ENCODE assay signal across 8 mouse cellular contexts in genomic region chr10:93123957-93124613, GRCm38 (mm10). TPM values are rescaled to one million over a fixed set of nuclear protein-coding genes. Genes with fewer than 3 reads are reported as not detected.
DNase-seq lines count a peak whose midpoint lies in the region; ATAC-seq and TF ChIP-seq lines count a peak whose summit lies in the region.

No protein-coding gene starts in this region.

- no peak overlapping the region for H3K4me2 ChIP-seq in forebrain, embryonic 13.5 days

- no peak for ATAC-seq in forebrain, embryonic 13.5 days

- H3K9me3 ChIP-seq in forebrain, embryonic 13.5 days (replicated peaks) = no peaks in the 10 kb centered on the region

- no peak overlapping the region for H3K9ac ChIP-seq in forebrain, embryonic 13.5 days

- peak overlapping the region; percentile 85 for H3K27ac ChIP-seq in left cerebral cortex, adult 2 months
- no peak overlapping the region for H3K27ac ChIP-seq in forebrain, embryonic 13.5 days

- H3K4me1 ChIP-seq in forebrain, embryonic 13.5 days = peaks cover 19% of the 10 kb centered on the region

- TF ChIP-seq CTCF in left cerebral cortex, adult 2 months (IDR thresholded peaks at IDR 0.05) = no peak

- DNase-seq in left cerebral cortex, adult 2 months (ENCODE audit: extremely low spot score in 1 of 2, low spot score in 2 of 2) = peak in 1 of 2 experiments; percentile 23
- no peak for DNase-seq in left cerebral cortex, adult 11 months (ENCODE audit: low spot score)
- DNase-seq in brain, adult 2 months (ENCODE audit: low read depth, low spot score) = peak; percentile 78
- peak; percentile 82 to 90 for DNase-seq in heart, adult 9 months (ENCODE audit: low spot score in 2 of 2)
- peak; percentile 79 for DNase-seq in kidney, postnatal 10 days
- peak; percentile 79 to 87 for DNase-seq in lung, postnatal 4 days
- DNase-seq in thymus, postnatal 0 days (ENCODE audit: low spot score) = peak; percentile 93

- no peaks in the 10 kb centered on the region for H3K36me3 ChIP-seq in forebrain, embryonic 13.5 days (ENCODE audit: poor library complexity, severe bottlenecking)

- peaks cover 3% of the 10 kb centered on the region; the same call in 1 of the 2 replicates for H3K27me3 ChIP-seq in forebrain, embryonic 13.5 days

- H3K4me3 ChIP-seq in left cerebral cortex, adult 2 months = no peak overlapping the region
- H3K4me3 ChIP-seq in forebrain, embryonic 13.5 days = no peak overlapping the region

- intact Hi-C loops in left cerebral cortex, adult 2 months (cut with DNase I) = loop anchor here (1.0 to 2.0 kb wide), 2 partner anchors 36 to 41 kb away; partner anchors contain the start of gene Cdk17

- 85% methylated on average over 12 of the region's 12 CpGs for WGBS in forebrain, embryonic 13.5 days

RNA-seq across cellular contexts. Expression of gene Cdk17, which starts 36.6 kb away (rescaled TPM):
- 100 to 1,000 TPM; 207 to 216 TPM for total RNA-seq in left cerebral cortex, adult 2 months (2021)
- 46.3 and 55.3 TPM in 2 replicates for polyA plus RNA-seq in thymus, postnatal 0 days (2015; fragmentation: Nextera tagmentation; extraction: Ambion mirVana)
- 36.9 and 39.3 TPM in 2 replicates for polyA plus RNA-seq in forebrain, embryonic 13.5 days (2015; fragmentation: Nextera tagmentation; extraction: Ambion mirVana)

RNA-seq across cellular contexts. Expression of gene Cfap54, which starts 42.7 kb away (rescaled TPM):
- total RNA-seq in left cerebral cortex, adult 2 months (2021) = 10 to 100 TPM; 21.4 to 23.4 TPM
- 0.30 and 0.68 TPM in 2 replicates for polyA plus RNA-seq in thymus, postnatal 0 days (2015; fragmentation: Nextera tagmentation; extraction: Ambion mirVana)
- polyA plus RNA-seq in forebrain, embryonic 13.5 days (2015; fragmentation: Nextera tagmentation; extraction: Ambion mirVana) = 1.6 and 2.3 TPM in 2 replicates
